Mouse (Mus musculus) retina, embryonic 14.5 days (tissue): Measurements from ENCODE around the gene Frs2.
A peak's percentile ranks its signal among the peaks of the same experiment; 100 is the strongest.

Experiments used
- DNase-seq: peaks from one replicate; pipeline ENCODE4 v3.0.0-alpha.2; 2015; ENCODE audit warnings: low spot score

Gene Frs2

DNA sequence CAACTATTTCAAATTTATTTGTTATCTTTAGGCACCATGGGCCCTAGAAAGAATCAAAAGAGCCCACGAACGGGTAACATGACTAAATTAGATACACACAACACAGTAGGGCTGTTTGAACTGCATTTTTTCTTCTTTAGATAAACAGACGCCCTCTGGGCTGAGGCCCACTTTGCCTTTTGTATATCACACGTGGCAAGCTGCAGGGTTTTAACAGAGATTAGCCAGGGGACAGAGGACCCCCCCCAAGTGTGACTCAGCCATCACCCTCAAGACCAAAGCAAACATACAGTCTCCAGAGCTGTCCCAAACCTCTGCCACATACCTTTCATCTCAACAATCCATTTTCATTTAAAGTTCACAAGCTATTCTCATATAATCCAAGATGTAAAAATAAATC lies 42.1 kb downstream of the Frs2 start:
- no peak for DNase-seq

DNA sequence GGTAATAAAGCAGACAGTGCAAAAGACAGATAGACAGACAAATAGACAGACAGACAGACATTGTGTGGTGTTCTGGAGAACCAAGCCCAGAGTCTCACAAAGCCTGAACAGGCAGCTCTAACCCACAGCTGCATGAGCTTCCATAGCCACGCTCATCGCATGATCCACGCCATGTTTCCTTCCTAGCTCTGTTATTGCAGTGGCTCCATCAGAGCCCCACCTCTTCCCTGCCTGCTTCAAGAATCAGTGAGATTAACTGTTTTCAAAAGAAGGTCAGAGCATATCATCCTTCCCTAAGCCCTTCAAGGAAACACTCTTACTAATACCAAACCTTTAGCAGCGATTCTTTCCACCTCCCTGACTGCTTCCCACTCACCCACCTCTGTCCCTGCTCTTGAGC lies 43.3 kb downstream of the Frs2 start:
- no peak for DNase-seq

DNA sequence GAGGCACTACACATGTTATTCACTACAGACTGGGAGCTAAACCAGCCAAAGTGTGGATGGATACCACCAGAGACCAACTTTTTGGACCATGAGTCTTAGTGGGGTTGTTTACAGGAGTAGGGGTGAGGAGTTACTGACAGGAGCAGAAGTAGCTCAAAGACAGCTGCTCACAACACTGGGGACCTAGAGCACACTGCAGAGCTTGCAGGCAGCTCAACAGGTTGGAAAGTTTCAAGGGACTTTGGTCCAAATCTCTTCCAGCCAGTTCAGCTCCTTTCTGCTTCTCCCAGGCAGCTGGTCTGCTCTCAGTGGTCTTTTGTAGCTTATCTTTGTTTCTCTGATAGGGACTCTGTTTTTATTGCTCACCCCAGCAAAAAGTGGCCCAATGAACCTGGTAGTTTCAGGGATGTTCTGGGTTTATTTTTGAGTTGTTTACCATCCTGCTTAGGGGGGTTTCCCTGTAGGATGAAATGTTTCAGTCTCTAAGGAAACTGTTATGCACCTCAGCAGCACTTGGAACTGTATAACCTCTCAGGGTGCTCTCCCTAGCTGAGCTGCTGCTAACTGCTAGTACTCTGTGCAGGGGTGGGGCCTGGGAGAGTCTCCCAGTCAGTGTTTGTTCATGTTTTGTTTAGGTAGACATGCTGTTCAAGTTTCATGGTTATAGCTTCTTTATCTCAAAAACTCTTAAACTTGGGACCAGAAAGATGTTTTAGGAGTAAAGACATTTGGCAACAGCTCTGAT lies 44.3 kb downstream of the Frs2 start:
- DNase-seq, result no peak

DNA sequence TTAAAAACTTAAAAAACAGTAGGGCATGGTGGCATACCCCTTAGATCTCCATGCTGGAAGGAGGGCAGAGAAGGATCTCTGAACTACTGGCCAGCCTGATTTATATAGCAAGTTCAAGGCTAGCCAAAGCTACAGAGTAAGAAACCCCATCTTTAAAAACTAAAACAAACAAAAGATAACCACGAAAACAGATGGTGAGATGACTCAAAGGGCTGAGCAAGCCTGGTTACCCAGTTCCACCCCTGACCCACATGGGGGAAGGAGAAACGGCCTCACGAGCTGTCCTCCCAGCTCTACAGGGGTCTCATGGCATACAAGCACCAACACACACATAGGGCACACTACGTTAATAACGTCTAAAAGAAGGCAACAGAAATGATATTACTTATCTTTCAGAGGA lies 48.2 kb downstream of the Frs2 start:
- no peak for DNase-seq

DNA sequence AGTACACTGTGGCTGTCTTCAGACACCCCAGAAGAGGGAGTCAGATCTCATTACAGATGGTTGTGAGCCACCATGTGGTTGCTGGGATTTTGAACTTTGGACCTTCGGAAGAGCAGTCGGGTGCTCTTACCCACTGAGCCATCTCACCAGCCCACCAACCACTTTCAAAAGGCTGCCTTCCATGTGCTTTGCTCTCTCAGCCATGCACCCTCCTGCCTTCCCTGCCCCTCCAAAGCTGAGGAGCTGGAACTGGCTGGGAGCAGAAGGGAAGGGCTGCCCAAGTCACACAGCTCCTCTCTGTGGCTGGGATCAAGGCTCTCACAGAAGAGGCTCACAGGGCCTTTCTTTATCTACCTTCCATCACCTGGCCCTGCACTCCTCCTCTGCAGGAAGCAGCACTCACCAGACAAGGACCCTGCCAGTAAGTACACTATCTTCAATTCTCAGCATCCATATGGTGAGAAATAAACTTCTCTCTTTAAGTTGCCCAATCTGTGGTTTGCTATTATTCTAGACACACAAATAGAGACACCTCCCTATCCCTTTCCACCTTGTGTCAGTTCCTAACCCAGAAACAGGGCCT lies 51.1 kb downstream of the Frs2 start:
- no peak for DNase-seq

DNA sequence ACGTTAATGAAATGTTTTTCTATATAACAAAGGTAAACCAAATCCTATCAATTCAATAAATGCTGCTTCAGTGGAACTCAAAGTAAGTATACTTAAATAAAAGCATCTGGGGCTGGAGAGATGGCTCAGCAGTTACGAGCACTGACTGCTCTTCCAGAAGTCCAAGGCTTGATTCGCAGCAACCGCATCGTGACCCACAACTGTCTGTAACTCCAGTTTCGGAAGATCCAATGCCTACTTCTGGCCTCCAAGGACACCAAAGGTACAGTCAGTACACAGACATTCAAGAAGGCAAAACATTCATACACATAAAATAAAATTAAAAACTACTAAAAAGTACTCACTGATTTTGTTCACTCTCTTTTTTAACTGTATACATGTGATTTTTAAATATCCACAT lies 52.2 kb downstream of the Frs2 start:
- DNase-seq, result no peak

DNA sequence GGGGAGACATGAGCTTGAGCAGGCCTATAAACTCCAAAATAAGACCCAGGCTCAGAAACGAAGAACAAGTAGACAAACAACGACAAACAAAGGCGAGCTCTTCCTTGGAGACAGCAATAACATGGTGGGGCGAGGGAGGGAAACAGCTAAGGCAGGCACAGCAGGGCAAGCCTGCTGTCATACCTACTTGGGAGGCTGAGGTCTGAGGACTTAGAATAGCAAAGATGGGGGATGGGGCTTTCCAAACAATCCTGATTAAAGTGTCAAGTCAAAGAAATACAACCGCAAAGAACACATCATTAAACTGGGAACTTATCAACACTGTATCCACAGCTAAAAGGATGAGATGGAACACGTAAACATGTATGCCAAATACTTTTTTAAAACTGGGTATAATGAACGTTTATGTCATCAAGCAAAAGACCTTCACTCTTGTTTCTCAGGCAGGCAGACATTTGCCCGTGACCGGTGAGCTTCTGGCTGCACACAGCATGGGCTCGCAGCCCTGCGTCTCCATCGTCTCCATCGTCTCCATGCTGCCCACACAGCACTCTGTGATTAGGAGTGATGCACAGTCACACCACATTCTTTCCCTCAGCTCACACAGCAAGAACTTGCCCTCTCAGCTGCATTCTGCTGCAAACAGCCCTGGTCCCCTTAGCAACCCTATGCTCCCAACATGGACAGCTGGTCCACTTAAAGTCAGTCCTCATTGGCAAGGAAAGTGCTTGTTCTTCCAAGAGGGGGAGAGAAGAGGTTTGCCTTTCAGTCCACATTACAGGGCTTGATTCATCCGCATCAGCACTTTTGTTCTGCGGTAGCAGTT lies 53.6 kb downstream of the Frs2 start:
- DNase-seq, result peak; percentile 53

DNA sequence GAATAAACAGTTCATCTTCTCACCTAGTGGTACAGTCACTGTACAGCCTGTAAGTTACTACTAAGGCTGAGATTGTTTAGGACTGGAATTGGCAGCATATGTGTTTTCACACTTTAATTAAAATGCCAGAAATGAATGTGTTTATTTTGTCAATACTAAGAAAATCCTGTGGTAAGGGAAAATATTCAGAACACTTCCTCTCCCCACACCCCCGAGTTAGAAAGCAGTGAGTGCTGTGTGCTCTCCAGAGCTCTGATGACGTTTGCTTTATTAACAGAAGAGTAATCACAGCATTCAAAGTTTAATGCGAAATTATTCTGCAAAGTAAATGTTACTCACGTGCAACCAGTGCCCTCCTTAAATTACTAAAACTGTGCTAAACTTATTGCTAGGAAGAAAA lies 58.7 kb downstream of the Frs2 start:
- DNase-seq, result no peak

DNA sequence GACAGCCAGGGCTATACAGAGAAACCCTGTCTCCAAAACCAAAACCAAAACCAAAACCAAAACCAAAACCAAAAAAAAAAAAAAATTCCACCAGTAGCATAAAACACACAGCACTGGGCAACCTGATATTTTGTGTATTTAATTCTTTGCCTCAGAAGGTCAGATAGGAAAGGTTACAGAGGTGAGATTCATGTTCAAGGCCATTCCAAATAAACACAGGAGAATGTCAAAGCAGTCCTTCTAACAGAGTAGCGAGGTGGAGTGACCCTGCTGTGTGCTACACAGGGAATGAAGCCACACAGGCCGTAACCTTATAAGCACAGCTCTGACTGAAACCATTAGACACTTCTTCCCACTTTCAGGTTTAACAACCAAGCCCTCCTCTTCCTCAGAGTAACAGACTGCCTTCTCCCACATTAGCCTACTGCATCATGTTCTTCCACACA lies 66.4 kb downstream of the Frs2 start:
- DNase-seq, result no peak

DNA sequence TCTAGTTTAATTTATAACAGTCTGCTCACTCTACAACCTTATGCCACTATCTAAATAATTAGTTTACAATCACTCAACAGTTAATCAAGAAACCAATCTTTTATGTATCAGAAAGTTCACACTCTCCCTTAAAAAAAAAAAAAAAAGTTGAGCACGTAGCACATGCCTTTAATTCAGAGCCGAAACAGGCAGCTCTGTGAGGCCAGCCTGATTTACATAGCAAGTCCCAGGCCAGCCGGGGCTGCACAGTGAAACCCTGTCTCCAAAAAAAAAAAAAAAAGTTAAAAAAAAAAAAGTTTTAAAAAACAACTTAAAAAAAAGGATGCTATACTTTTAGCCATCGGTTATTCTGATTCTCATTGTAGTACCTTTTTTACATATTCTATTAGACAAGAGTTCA lies 67.0 kb downstream of the Frs2 start:
- no peak for DNase-seq

DNA sequence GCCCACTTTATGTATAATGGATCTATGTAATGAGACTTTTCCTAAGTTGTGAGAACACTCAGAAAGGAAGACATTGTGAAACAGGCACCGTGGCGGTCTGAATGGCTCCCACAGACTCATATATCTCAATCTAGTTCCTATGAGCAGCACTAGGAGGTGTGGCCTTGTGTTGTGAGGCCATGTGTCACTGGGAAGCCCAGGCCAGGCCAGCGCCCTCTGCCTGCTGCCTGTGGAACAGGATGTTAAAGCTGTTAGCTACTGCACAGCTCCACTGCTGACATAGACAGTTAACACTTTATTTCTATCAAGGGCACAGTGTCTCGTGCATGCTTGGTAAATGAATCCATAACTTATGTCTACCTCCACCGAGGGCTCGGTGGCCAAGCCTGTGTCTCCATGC lies 70.0 kb downstream of the Frs2 start:
- DNase-seq, result peak; percentile 47

DNA sequence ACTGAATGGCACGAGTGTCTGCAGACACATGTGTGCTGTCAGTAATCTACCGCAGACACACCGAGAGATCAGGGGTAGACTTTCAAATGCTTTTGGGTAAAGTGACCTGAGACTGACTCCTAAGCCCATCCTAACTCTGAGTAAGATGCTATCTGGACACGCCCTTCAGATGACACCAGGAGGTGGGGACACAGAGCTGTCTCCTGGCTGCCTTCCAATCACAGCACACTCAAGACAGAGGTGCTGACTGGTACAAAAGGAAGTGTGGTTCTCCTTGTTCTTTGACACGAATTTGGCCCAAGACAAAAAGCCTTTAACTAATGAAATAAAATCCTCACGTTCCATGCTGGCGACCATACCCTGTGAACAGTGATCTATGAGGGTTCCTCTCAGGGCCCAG lies 75.2 kb downstream of the Frs2 start:
- DNase-seq, result no peak

DNA sequence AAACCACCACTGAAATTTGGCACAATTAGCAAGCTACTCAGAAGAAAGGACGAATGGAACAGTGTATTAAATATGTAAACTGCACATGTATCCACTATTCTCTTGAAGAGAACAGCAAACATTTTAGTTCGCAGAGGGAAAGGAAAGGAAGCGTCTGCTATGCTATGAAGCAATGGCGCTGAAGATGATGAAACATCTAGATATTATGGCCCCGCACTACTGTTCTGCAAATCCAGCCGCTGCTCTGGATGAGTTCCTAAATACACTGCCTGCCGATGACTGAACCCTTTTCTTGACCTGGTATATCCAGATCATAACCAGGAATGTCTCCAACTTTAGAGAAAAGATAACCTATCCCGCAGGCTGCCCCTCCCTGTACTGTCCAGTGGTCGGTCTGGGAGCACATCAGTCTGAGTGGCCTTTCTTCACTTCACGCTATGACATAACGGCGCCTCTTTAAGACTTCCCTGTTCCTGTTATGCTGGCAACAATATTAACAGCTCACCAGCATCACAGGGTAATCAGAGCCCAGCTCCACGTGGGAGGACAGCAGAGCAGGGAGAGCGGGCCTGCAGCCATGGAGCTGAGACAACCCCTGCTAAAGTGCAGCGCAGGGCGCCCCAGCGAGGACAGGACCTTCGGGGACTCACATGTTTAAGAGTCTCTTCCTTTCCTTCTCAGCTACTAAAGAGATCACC lies 76.0 kb downstream of the Frs2 start:
- no peak for DNase-seq

DNA sequence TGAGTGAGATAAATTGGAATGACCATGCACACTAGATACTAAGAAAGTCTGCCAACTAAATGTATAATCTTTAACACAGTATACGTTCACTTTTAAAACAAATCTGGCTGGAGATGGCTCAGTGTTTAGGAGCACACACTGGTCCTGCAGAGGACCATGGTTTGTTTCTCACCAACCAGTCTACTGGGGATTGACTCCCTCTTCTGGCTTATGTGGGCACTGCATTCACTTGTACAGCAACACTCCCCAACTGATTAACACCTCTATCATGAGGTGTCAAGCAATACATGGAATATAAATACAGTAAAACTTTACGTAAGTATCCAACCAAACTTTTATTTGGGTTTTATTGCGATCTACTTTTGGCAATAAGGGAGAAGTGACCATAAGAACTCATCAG lies 79.2 kb downstream of the Frs2 start:
- no peak for DNase-seq

DNA sequence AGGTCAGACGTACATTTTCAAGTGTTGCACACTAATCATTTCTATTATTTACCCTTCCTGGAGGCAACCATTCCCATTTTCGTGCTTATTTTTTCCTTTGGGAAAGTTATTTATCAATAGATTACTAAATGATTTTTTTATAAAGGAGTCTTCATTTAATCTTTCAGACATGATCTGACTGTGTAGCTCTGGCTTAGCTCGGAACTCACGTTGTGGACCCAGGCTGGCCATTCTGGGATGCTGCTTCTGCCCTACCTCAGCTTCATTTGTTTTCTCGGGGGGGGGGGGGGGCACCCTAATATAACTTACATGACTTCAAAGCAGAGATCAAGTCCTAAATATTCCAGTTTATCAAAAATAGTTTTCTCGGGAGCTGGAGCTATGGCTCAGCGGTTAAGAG lies 84.3 kb downstream of the Frs2 start:
- DNase-seq, result no peak

DNA sequence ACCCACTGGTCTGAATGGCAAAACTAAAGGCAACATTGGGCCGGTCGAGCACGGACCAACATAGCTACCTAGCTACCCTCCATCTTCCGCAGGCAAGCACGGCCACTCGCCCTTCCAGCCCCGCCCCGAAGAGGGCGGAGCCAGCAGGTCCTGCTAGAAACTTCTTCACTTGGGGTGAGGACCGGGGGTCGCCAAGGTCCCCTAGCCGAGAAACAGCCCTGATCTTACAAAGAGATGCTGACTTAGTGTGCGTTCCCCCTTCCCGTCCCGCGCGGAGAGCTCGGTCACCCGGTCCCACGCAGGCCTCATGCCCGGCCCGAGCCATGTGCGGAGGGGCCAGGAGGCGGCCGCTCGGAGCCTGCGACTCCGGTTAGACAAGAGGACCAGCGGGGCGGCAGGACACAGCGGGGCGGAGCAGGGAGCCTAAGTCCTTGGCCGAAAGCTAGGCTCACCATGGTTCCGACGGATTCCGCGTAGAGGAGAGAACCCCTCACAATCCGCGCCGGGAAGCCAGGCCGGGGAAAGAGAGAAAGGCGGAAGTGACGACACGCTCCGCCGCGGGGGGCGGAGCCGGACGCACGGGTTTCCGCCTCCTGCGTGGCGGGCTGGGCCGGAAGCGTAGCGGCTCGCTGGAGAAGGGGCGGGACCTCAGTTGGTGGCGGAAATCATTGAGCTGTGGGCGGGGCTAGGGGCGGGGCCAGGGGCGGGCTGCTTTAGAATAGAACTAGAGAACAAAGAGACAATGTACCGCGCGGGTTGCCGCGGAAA lies 84.9 kb downstream of the Frs2 start, which contains the start of gene Cct2:
TSS of gene Cct2 (minus strand) at position 561 of the 768 bp plus-strand sequence.
- DNase-seq, result peak; percentile 99

DNA sequence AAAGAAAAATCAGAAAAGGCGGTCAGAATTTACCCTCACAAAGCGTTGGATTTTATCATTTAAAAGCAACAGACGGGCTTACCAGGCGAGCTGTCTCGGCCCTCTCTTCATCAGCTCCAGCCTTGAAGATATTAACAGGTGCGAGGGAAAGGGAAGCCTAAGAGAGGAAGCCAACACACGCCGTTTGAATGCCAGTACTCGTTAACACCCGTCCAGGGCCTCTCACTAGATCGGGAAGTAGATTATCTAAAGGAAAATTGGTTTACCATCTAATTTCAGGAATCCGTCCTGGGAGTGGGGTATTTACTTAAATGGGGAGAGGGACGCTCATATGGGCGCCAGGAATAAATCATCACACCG lies 85.5 kb downstream of the Frs2 start:
- DNase-seq, result no peak

DNA sequence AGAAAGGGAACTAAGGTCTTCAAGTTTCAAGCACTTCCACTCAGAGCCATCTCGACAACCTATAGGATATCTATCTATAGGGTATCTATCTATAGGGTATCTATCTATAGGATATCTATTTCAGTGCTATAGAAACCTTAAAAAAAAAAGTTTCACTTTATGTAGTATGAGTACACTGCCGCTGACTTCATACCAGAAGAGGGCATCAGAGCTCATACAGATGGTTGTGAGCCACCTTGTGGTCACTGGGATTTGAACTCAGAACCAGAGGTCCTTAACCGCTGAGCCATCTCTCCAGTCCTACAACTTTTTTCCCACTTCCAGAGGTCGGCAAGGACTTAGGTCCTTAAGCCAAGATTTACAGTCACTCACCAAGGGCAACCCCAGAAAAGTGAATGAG lies 92.7 kb downstream of the Frs2 start:
- no peak for DNase-seq

DNA sequence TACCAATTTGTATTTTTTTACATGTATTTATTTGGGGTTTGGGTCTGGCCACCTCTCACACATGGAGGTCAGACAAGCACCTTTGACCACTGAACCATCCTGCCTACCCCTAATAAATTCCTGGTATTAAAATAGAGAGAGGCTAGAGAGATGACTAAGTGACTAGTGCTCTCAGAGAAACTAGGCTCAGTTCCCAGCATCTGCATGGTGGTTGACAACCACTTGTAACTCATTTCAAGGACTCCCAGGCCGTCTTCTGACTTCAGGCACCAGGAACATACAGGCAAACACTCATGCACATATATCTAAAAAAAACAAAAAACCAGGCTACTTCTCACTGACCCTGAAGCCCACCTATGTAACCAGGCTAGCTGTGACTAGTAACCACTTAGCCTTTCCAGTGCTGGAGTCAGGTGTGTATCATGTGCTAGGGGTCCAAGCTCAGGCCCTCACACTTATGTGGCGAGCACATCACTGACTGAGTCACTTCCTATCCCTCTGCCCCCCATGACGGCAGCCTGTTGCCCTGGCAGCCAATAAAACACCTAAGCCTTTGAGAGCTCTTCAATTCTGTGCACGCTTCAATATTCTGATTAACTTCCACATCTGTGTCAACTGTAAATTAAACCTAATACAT lies 98.3 kb downstream of the Frs2 start:
- no peak for DNase-seq

DNA sequence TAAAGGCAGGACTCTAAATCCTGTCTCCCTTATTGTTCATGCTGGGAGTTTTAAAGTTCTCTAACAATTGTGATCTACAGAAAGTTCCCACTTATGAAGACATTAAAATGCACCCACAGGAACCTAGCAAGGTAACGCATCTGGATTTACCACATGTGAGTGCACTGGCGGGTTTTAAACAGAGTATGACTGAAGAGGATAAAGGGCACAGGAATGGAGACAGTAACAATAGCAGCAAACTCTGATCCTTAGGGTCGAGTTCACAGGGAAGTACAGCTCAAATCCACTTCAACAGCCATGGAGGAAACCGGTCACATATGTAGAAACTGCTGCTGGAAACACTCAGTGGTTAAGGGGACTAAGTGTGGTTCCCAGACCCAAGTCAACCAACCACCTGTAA lies 99.1 kb downstream of the Frs2 start:
- DNase-seq, result no peak
